Mouse (Mus musculus): ENCODE data around the gene Dntt. TPM values are rescaled to one million over a fixed set of nuclear protein-coding genes. Genes with fewer than 3 reads are reported as not detected.

Gene Dntt
- polyA plus RNA-seq, 1 experiment from 2014 or later: not detected

GRCm38 (mm10) chr19:41091901-41092300 is 62.8 kb downstream of the Dntt start:
- ATAC-seq (ENCODE audit: low FRiP score, low TSS enrichment): no peak

GRCm38 (mm10) chr19:41097038-41097437 is 68.0 kb downstream of the Dntt start:
- TF ChIP-seq CTCF (IDR thresholded peaks at IDR 0.05; ENCODE audit: low read depth) (no peak), EP300 (optimal IDR thresholded peaks at IDR 0.05) (no peak)
- 72% methylated on average over 4 of the region's 4 CpGs for WGBS

More at GRCm38 (mm10) chr19:41091901-41092300, 62.8 kb downstream of the Dntt start:
- no peaks in the 10 kb centered on the region for H3K27me3 ChIP-seq (ENCODE audit: control insufficient read depth, insufficient read depth, low read length)
- H3K4me3 ChIP-seq (ENCODE audit: low read depth, low read length): no peak overlapping the region
- no peak overlapping the region for H3K4me2 ChIP-seq (replicated peaks; ENCODE audit: low read depth)
- H3K27ac ChIP-seq (replicated peaks): no peak overlapping the region
- no peaks in the 10 kb centered on the region for H3K36me3 ChIP-seq (ENCODE audit: control insufficient read depth, insufficient read depth, low read length)
- H3K9ac ChIP-seq (ENCODE audit: low read length): no peak overlapping the region
- DNase-seq (ENCODE audit: low spot score): no peak
- WGBS: 48% methylated on average over 2 of the region's 2 CpGs
- H3K9me3 ChIP-seq (ENCODE audit: control insufficient read depth, low read length): no peaks in the 10 kb centered on the region
- TF ChIP-seq CTCF (IDR thresholded peaks at IDR 0.05; ENCODE audit: low read depth) (no peak), EP300 (optimal IDR thresholded peaks at IDR 0.05) (no peak)
- H3K4me1 ChIP-seq (replicated peaks; ENCODE audit: control insufficient read depth, insufficient read depth): no peaks in the 10 kb centered on the region

GRCm38 (mm10) chr19:41100863-41101262 is 71.8 kb downstream of the Dntt start:
- Histone ChIP-seq H3K27me3 (ENCODE audit: control insufficient read depth, insufficient read depth, low read length) (no peaks in the 10 kb centered on the region), H3K36me3 (ENCODE audit: control insufficient read depth, insufficient read depth, low read length) (no peaks in the 10 kb centered on the region), H3K9ac (ENCODE audit: low read length) (no peak overlapping the region), H3K9me3 (ENCODE audit: control insufficient read depth, low read length) (no peaks in the 10 kb centered on the region), H3K4me3 (ENCODE audit: low read depth, low read length) (no peak overlapping the region), H3K4me2 (replicated peaks; ENCODE audit: low read depth) (no peak overlapping the region), H3K27ac (replicated peaks) (no peak overlapping the region), H3K4me1 (replicated peaks; ENCODE audit: control insufficient read depth, insufficient read depth) (no peaks in the 10 kb centered on the region)
- ATAC-seq (ENCODE audit: low FRiP score, low TSS enrichment) (no peak), DNase-seq (ENCODE audit: low spot score) (no peak)
- 92% methylated on average over 7 of the region's 7 CpGs for WGBS
- TF ChIP-seq CTCF (IDR thresholded peaks at IDR 0.05; ENCODE audit: low read depth) (no peak), EP300 (optimal IDR thresholded peaks at IDR 0.05) (no peak)

More at GRCm38 (mm10) chr19:41097038-41097437, 68.0 kb downstream of the Dntt start:
- H3K27me3 ChIP-seq (ENCODE audit: control insufficient read depth, insufficient read depth, low read length): no peaks in the 10 kb centered on the region
- H3K4me3 ChIP-seq (ENCODE audit: low read depth, low read length): no peak overlapping the region
- DNase-seq (ENCODE audit: low spot score) (no peak), ATAC-seq (ENCODE audit: low FRiP score, low TSS enrichment) (no peak)
- no peak overlapping the region for H3K4me2 ChIP-seq (replicated peaks; ENCODE audit: low read depth)
- no peaks in the 10 kb centered on the region for H3K36me3 ChIP-seq (ENCODE audit: control insufficient read depth, insufficient read depth, low read length)
- no peak overlapping the region for H3K9ac ChIP-seq (ENCODE audit: low read length)
- no peaks in the 10 kb centered on the region for H3K9me3 ChIP-seq (ENCODE audit: control insufficient read depth, low read length)
- H3K27ac ChIP-seq (replicated peaks): no peak overlapping the region
- H3K4me1 ChIP-seq (replicated peaks; ENCODE audit: control insufficient read depth, insufficient read depth): no peaks in the 10 kb centered on the region

- Histone ChIP-seq H3K27me3 (ENCODE audit: control insufficient read depth, insufficient read depth, low read length) (no peaks in the 10 kb centered on the region), H3K36me3 (ENCODE audit: control insufficient read depth, insufficient read depth, low read length) (no peaks in the 10 kb centered on the region), H3K27ac (replicated peaks) (no peak overlapping the region), H3K4me3 (ENCODE audit: low read depth, low read length) (no peak overlapping the region), H3K9me3 (ENCODE audit: control insufficient read depth, low read length) (no peaks in the 10 kb centered on the region), H3K4me1 (replicated peaks; ENCODE audit: control insufficient read depth, insufficient read depth) (no peaks in the 10 kb centered on the region), H3K4me2 (replicated peaks; ENCODE audit: low read depth) (no peak overlapping the region), H3K9ac (ENCODE audit: low read length) (no peak overlapping the region)
- ATAC-seq (ENCODE audit: low FRiP score, low TSS enrichment): no peak
- 84% methylated on average over 8 of the region's 8 CpGs for WGBS
- TF ChIP-seq EP300 (optimal IDR thresholded peaks at IDR 0.05) (no peak), CTCF (IDR thresholded peaks at IDR 0.05; ENCODE audit: low read depth) (no peak)
- DNase-seq (ENCODE audit: low spot score): no peak
Observed at GRCm38 (mm10) chr19:41101390-41101789, 72.3 kb downstream of the Dntt start.

GRCm38 (mm10) chr19:41104922-41105321 is 75.8 kb downstream of the Dntt start:
- H3K27ac ChIP-seq (replicated peaks): no peak overlapping the region
- H3K4me1 ChIP-seq (replicated peaks; ENCODE audit: control insufficient read depth, insufficient read depth): no peaks in the 10 kb centered on the region
- no peak for ATAC-seq (ENCODE audit: low FRiP score, low TSS enrichment)
- H3K4me3 ChIP-seq (ENCODE audit: low read depth, low read length): no peak overlapping the region
- 46% methylated on average over 8 of the region's 8 CpGs for WGBS
- no peaks in the 10 kb centered on the region for H3K27me3 ChIP-seq (ENCODE audit: control insufficient read depth, insufficient read depth, low read length)
- no peak overlapping the region for H3K4me2 ChIP-seq (replicated peaks; ENCODE audit: low read depth)
- no peaks in the 10 kb centered on the region for H3K9me3 ChIP-seq (ENCODE audit: control insufficient read depth, low read length)
- no peak overlapping the region for H3K9ac ChIP-seq (ENCODE audit: low read length)
- peak; percentile 79 for TF ChIP-seq CTCF (IDR thresholded peaks at IDR 0.05; ENCODE audit: low read depth)
- TF ChIP-seq EP300 (optimal IDR thresholded peaks at IDR 0.05): no peak
- DNase-seq (ENCODE audit: low spot score): no peak
- H3K36me3 ChIP-seq (ENCODE audit: control insufficient read depth, insufficient read depth, low read length): no peaks in the 10 kb centered on the region

GRCm38 (mm10) chr19:41107530-41107929 is 78.5 kb downstream of the Dntt start:
- no peak for DNase-seq (ENCODE audit: low spot score)
- no peak overlapping the region for H3K4me2 ChIP-seq (replicated peaks; ENCODE audit: low read depth)
- no peaks in the 10 kb centered on the region for H3K9me3 ChIP-seq (ENCODE audit: control insufficient read depth, low read length)
- no peak overlapping the region for H3K27ac ChIP-seq (replicated peaks)
- H3K9ac ChIP-seq (ENCODE audit: low read length): no peak overlapping the region
- WGBS: 40% methylated on average over 8 of the region's 8 CpGs
- TF ChIP-seq CTCF (IDR thresholded peaks at IDR 0.05; ENCODE audit: low read depth) (no peak), EP300 (optimal IDR thresholded peaks at IDR 0.05) (no peak)
- ATAC-seq (ENCODE audit: low FRiP score, low TSS enrichment): no peak
- H3K4me1 ChIP-seq (replicated peaks; ENCODE audit: control insufficient read depth, insufficient read depth): no peaks in the 10 kb centered on the region
- H3K27me3 ChIP-seq (ENCODE audit: control insufficient read depth, insufficient read depth, low read length): no peaks in the 10 kb centered on the region
- no peaks in the 10 kb centered on the region for H3K36me3 ChIP-seq (ENCODE audit: control insufficient read depth, insufficient read depth, low read length)
- H3K4me3 ChIP-seq (ENCODE audit: low read depth, low read length): no peak overlapping the region
